Mouse (Mus musculus) embryo, embryonic 10.5 days (tissue): ENCODE results near the gene Olfr63.
"Not testable (repeated sequence)": the region's sequence is repeated elsewhere in the genome, so short reads cannot be mapped to it uniquely, and the experiment has no call there.

Experiments used
- DNase-seq: peaks from one replicate; pipeline ENCODE4 v3.0.0-alpha.2; 2015; ENCODE audit warnings: low spot score

The Olfr63 gene

GRCm38 (mm10) chr17:33264376-33264775, at the start of gene Olfr63:
Gene Olfr63 (plus strand): TSS chr17:33264676.
- DNase-seq, result no peak

GRCm38 (mm10) chr17:33221590-33221989, 42.9 kb upstream of the Olfr63 start, which contains the start of gene Olfr1564:
Gene Olfr1564 (minus strand): TSS chr17:33221690.
- DNase-seq, result no peak

DNA sequence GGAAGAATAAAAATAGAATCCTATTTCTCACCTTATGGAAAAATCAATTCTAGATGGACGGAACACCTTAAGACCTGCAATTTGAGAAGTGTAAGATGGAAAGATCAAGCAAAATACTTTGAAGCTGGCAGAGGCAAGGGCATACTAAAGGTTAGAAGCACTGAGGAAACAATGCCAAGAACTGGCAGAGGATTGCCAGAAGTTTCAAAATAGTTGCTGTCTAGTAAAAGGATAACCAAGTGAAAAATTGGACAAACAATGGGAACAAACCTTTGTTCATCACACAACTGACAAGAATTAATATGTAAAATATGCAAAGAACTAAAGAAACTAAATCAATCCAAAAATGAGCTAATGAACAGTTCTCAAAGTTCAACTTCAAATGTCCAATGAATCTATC, 27.8 kb upstream of the Olfr63 start:
- DNase-seq, result not testable (repeated sequence)

DNA sequence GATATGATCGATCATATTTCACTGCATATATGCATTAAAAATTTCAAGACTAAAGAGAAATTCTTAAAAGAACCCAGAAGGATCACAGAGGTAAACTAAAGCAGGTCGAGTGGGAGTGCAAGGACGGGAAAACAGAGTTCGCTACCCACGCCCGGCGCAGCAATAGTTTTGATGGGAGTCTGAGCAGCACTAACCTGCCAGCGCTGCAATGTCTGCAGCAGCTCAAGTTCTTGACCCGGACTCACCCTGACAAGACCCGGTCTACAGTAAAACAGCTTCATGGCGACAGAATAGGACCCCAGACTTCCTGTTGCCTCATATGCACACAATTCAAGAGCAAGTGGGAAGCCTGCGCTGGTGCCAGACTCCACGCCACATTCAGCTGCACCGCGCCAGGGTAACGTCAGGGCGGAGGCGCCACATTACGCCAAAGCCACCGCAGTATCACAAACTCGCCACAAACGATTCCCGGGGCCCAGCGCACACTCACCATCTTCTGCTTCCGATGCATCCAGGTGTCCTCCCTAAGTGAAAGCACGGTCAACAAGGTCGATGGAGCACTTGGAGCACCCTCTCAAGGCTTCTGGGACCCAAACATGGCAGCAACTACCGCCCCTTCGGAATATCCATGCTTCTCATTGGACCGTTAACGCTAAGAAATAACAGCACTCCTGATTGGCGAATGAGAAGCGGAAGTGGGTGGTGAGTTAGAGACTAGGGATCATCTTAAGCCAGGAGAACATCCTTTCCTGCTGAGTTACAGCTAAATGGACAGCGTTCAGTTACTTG, 9.8 kb upstream of the Olfr63 start, which contains the start of gene Zfp955a:
TSS of gene Zfp955a (minus strand) at position 616 of the 789 bp plus-strand sequence.
- DNase-seq, result not testable (repeated sequence)

DNA sequence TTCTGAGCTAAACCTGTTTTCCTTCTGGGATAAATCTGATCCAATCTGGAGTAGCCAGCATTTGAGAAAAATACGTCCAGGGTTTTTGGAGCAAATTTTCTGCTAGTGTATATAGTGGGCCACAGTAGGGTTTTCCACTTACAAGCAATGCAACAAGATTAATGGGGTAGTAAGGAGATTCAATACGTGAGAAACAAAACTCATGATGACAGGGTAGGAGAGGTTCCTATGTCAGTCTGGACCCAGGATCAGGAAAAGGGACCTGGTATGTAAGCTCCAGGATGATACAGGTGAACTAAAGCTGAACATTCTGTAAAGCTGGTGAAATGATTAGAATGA, 9.2 kb upstream of the Olfr63 start:
- DNase-seq, result not testable (repeated sequence)

GRCm38 (mm10) chr17:33268907-33269306, 4.4 kb downstream of the Olfr63 start:
- no peak for DNase-seq

- not testable (repeated sequence) for DNase-seq
Observed at GRCm38 (mm10) chr17:33289039-33289875, 24.8 kb downstream of the Olfr63 start, which contains the start of gene Zfp955b. Gene Zfp955b (plus strand): TSS chr17:33289544.

- DNase-seq, result not testable (repeated sequence)
Observed at GRCm38 (mm10) chr17:33289876-33290149, 25.3 kb downstream of the Olfr63 start.
